Mouse (Mus musculus) MEL (cell line): Measurements from ENCODE around the gene Tnfsf15.

Source experiments
- CTCF ChIP-seq, 3 experiments: IDR thresholded peaks in 2 of 3; conservative IDR thresholded peaks in 1 of 3; 2 replicates each; pipeline ENCODE4 v1.5.1; 2011 to 2012; ENCODE audit warnings: low read length in 3 of 3, low read depth in 2 of 3, mild to moderate bottlenecking in 2 of 3, improper control_type of control experiment in 1 of 3, inconsistent platforms in 1 of 3, mixed read lengths in 1 of 3, moderate library complexity in 1 of 3; ENCODE audit not compliant: control insufficient read depth in 1 of 3, insufficient read depth in 1 of 3, poor library complexity in 1 of 3, severe bottlenecking in 1 of 3
- HCFC1 ChIP-seq: IDR thresholded peaks from 2 replicates; pipeline ENCODE4 v1.6.1; 2012; ENCODE audit warnings: low read depth, mild to moderate bottlenecking, inconsistent platforms, low read length, improper control_type of control experiment, moderate library complexity
- MEF2A ChIP-seq: IDR thresholded peaks from 2 replicates; pipeline ENCODE4 v1.6.1; 2014; ENCODE audit warnings: low read depth, mild to moderate bottlenecking, inconsistent platforms, low read length, improper control_type of control experiment; ENCODE audit not compliant: poor library complexity, insufficient replicate concordance, severe bottlenecking; ENCODE audit errors: extremely low read depth
- NELFE ChIP-seq: IDR thresholded peaks from 2 replicates; pipeline ENCODE4 v1.6.1; 2011; ENCODE audit warnings: low read depth, low read length, improper control_type of control experiment

DNA sequence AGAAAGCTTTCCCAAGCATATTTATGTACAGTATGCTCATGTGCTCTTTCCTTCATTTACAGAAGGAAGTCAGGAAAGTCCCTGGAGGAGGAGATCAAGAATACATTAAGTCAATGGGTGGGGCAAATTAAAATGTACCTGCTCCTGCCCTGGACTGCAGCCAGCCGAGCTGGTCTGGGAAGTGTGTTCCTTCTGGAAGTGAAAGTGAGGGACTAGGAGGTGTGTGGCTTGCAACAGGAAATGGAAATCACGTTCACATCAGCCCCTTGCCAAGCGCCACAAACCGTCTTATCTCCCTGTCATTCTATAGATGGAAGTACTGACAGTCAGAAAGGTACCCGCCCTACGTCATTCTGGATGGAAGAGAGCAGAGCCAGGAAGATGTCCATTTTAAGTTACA, 358 bp upstream of the Tnfsf15 start:
- TF ChIP-seq NELFE: no peak
- no peak for TF ChIP-seq MEF2A
- TF ChIP-seq HCFC1: no peak
- no peak for TF ChIP-seq CTCF (IDR thresholded peaks at IDR 0.05 in 2 of 3, conservative IDR thresholded peaks at IDR 0.05 in 1 of 3; ENCODE audit: control insufficient read depth in 1 of 3, insufficient read depth in 1 of 3, low read depth in 2 of 3, low read length in 3 of 3, poor library complexity in 1 of 3, severe bottlenecking in 1 of 3)
